Mouse (Mus musculus): ENCODE measurements at regions not wholly inside any gene's neighbourhood (a gene's known extent, or its start where the extent isn't known, plus 50 kb on each side); places are given as distances from the start of the nearest gene placed in this dataset.

- Histone ChIP-seq H3K9ac (no peak overlapping the region), H3K9me3 (no peaks in the 10 kb centered on the region), H3K27ac (no peak overlapping the region), H3K4me2 (no peak overlapping the region), H3K4me3 (replicated peaks) (no peak overlapping the region), H3K27me3 (no peaks in the 10 kb centered on the region), H3K4me1 (no peaks in the 10 kb centered on the region), H3K36me3 (replicated peaks) (no peaks in the 10 kb centered on the region)
- ATAC-seq (ENCODE audit: low FRiP score) = 0 out of 2 replicates have a peak, but pooled peaks have one; percentile 41
- WGBS = 57% methylated on average over 4 of the region's 4 CpGs
These were observed 94.1 kb upstream of the Vgll3 start for GRCm38 (mm10) chr16:65720953-65721352.

- no peak for ATAC-seq (ENCODE audit: low FRiP score)
- Histone ChIP-seq H3K27me3 (no peaks in the 10 kb centered on the region), H3K9me3 (no peaks in the 10 kb centered on the region), H3K4me1 (no peaks in the 10 kb centered on the region), H3K27ac (no peak overlapping the region), H3K9ac (no peak overlapping the region), H3K36me3 (replicated peaks) (no peaks in the 10 kb centered on the region), H3K4me2 (no peak overlapping the region), H3K4me3 (replicated peaks) (no peak overlapping the region)
- 94% methylated on average over 5 of the region's 5 CpGs for WGBS
These were observed 89.3 kb upstream of the Vgll3 start for GRCm38 (mm10) chr16:65725559-65726269.

DNA sequence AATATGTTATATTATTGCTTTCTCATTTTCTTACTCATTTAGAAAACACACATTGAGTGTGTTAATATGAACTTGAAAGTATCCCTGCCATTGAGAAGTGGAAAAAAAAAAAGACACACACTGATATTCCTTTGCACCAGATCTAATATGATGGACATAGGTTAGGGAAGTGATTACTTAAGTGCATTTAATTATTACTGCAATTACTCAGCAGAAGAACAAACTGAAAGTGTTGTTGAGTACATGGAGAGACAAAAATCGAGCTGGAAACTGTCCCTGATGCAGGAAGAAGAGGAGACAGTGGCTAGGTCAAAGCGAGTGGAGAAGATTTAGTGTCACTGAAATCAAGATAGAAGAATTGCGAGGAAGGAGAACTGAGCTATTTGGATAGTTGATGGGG is 88.8 kb upstream of the Vgll3 start:
- no peaks in the 10 kb centered on the region for H3K36me3 ChIP-seq (replicated peaks)
- no peaks in the 10 kb centered on the region for H3K4me1 ChIP-seq
- ATAC-seq (ENCODE audit: low FRiP score) = no peak
- no peaks in the 10 kb centered on the region for H3K27me3 ChIP-seq
- no peak overlapping the region for H3K4me3 ChIP-seq (replicated peaks)
- H3K27ac ChIP-seq = no peak overlapping the region
- no peak overlapping the region for H3K4me2 ChIP-seq
- H3K9me3 ChIP-seq = no peaks in the 10 kb centered on the region
- 87% methylated on average over 3 of the region's 3 CpGs for WGBS
- H3K9ac ChIP-seq = no peak overlapping the region

GRCm38 (mm10) chr16:65729322-65729721 is 85.7 kb upstream of the Vgll3 start:
- H3K27ac ChIP-seq = no peak overlapping the region
- H3K9ac ChIP-seq = no peak overlapping the region
- 46% methylated on average over 4 of the region's 4 CpGs for WGBS
- ATAC-seq (ENCODE audit: low FRiP score) = no peak
- H3K4me3 ChIP-seq (replicated peaks) = no peak overlapping the region
- H3K27me3 ChIP-seq = no peaks in the 10 kb centered on the region
- no peak overlapping the region for H3K4me2 ChIP-seq
- H3K36me3 ChIP-seq (replicated peaks) = no peaks in the 10 kb centered on the region
- no peaks in the 10 kb centered on the region for H3K4me1 ChIP-seq
- H3K9me3 ChIP-seq = no peaks in the 10 kb centered on the region

DNA sequence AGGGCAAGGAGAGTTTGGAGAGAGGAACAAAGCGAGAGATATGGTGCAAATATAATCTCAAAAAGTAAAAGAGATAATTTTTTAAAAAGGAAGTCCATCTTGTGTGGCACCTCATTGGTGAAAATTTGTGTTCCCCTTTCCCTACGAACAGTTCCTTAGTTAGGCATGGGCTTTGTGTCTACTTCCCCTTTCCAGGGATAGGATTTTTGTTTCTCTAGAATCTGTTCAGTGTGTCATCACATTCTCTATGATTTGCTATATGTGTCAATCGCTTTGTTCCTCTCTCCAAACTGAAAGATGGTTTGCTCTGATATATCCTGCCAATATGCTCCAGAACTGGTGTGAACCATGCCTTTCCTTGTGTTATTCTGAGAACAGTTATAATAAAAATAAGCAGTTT is 75.4 kb upstream of the Vgll3 start:
- no peak overlapping the region for H3K4me2 ChIP-seq
- WGBS = 90% methylated on average over 3 of the region's 3 CpGs
- H3K27me3 ChIP-seq = no peaks in the 10 kb centered on the region
- H3K4me3 ChIP-seq (replicated peaks) = no peak overlapping the region
- no peaks in the 10 kb centered on the region for H3K36me3 ChIP-seq (replicated peaks)
- H3K27ac ChIP-seq = no peak overlapping the region
- no peak for ATAC-seq (ENCODE audit: low FRiP score)
- H3K9me3 ChIP-seq = no peaks in the 10 kb centered on the region
- no peaks in the 10 kb centered on the region for H3K4me1 ChIP-seq
- no peak overlapping the region for H3K9ac ChIP-seq

GRCm38 (mm10) chr16:65742951-65743350 is 72.1 kb upstream of the Vgll3 start:
- Histone ChIP-seq H3K4me3 (replicated peaks) (no peak overlapping the region), H3K4me2 (no peak overlapping the region)

DNA sequence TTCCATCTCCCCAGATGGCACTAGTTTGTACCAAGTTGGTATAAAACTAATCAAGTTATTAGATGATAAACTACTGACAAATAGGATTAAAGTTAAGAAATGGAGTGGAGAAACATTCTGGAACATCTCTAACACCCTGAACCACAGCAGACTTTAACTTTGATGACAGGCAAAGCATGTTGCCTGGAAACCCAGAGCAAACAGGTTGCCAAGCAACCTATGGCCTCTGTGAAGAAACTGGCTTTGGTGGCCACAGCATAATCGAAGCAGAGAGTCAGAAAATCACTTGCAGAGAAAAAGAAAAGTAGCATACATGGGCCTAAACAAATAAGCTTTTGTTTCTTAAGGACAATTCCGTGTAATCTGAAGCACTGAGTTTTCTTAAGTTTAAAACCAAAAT is 59.4 kb upstream of the Vgll3 start:
- no peaks in the 10 kb centered on the region for H3K9me3 ChIP-seq
- H3K4me2 ChIP-seq = no peak overlapping the region
- ATAC-seq (ENCODE audit: low FRiP score) = no peak
- no peaks in the 10 kb centered on the region for H3K36me3 ChIP-seq (replicated peaks)
- WGBS = 51% methylated on average over 2 of the region's 2 CpGs
- H3K27ac ChIP-seq = no peak overlapping the region
- H3K27me3 ChIP-seq = no peaks in the 10 kb centered on the region
- H3K9ac ChIP-seq = no peak overlapping the region
- no peak overlapping the region for H3K4me3 ChIP-seq (replicated peaks)
- no peaks in the 10 kb centered on the region for H3K4me1 ChIP-seq

More at GRCm38 (mm10) chr16:65742951-65743350, 72.1 kb upstream of the Vgll3 start:
- H3K9me3 ChIP-seq = no peaks in the 10 kb centered on the region
- no peak overlapping the region for H3K27ac ChIP-seq
- H3K27me3 ChIP-seq = no peaks in the 10 kb centered on the region
- H3K36me3 ChIP-seq (replicated peaks) = no peaks in the 10 kb centered on the region
- H3K9ac ChIP-seq = no peak overlapping the region
- H3K4me1 ChIP-seq = no peaks in the 10 kb centered on the region
- ATAC-seq (ENCODE audit: low FRiP score) = no peak
